Mouse (Mus musculus) spleen, postnatal 4 days (tissue): Measurements from ENCODE around the gene Dhrs7.
"Not testable (repeated sequence)": the region's sequence is repeated elsewhere in the genome, so short reads cannot be mapped to it uniquely, and the experiment has no call there.

Experiments used
- DNase-seq, 2 experiments: peaks; one replicate each; pipeline ENCODE4 v3.0.0; 2022; ENCODE audit warnings: low spot score in 2 of 2

Dhrs7 gene

GRCm38 (mm10) chr12:72664735-72665337 lies at the start of gene Dhrs7:
TSS of gene Dhrs7 (minus strand) at chr12:72664909.
- DNase-seq = peak; percentile 80 to 88

- no peak for DNase-seq
Measured at GRCm38 (mm10) chr12:72709981-72710380, 45.3 kb upstream of the Dhrs7 start.

GRCm38 (mm10) chr12:72704068-72704467 lies 39.4 kb upstream of the Dhrs7 start:
- no peak for DNase-seq

- DNase-seq = no peak
Measured at GRCm38 (mm10) chr12:72700013-72700412, 35.3 kb upstream of the Dhrs7 start.

- DNase-seq = no peak
Measured at GRCm38 (mm10) chr12:72694901-72695463, 30.3 kb upstream of the Dhrs7 start.

GRCm38 (mm10) chr12:72694438-72694837 lies 29.7 kb upstream of the Dhrs7 start:
- no peak for DNase-seq

- DNase-seq = no peak
Measured at GRCm38 (mm10) chr12:72693895-72694294, 29.2 kb upstream of the Dhrs7 start.

GRCm38 (mm10) chr12:72688281-72688680 lies 23.6 kb upstream of the Dhrs7 start:
- DNase-seq = not testable (repeated sequence)

- DNase-seq = not testable (repeated sequence)
Measured at GRCm38 (mm10) chr12:72687741-72688140, 23.0 kb upstream of the Dhrs7 start.

GRCm38 (mm10) chr12:72686566-72686965 lies 21.9 kb upstream of the Dhrs7 start:
- not testable (repeated sequence) for DNase-seq

GRCm38 (mm10) chr12:72683612-72684011 lies 18.9 kb upstream of the Dhrs7 start:
- DNase-seq = no peak

GRCm38 (mm10) chr12:72682511-72683282 lies 18.0 kb upstream of the Dhrs7 start:
- DNase-seq = no peak

- DNase-seq = no peak
Measured at GRCm38 (mm10) chr12:72681919-72682318, 17.2 kb upstream of the Dhrs7 start.

GRCm38 (mm10) chr12:72679635-72680034 lies 14.9 kb upstream of the Dhrs7 start:
- no peak for DNase-seq

GRCm38 (mm10) chr12:72674820-72675219 lies 10.1 kb upstream of the Dhrs7 start:
- DNase-seq = no peak

- DNase-seq = no peak
Measured at GRCm38 (mm10) chr12:72674079-72674797, 9.5 kb upstream of the Dhrs7 start.

- no peak for DNase-seq
Measured at GRCm38 (mm10) chr12:72671516-72672135, 6.9 kb upstream of the Dhrs7 start.

- no peak for DNase-seq
Measured at GRCm38 (mm10) chr12:72670921-72671320, 6.2 kb upstream of the Dhrs7 start.

GRCm38 (mm10) chr12:72667868-72668469 lies 3.3 kb upstream of the Dhrs7 start:
- no peak for DNase-seq

- DNase-seq = no peak
Measured at GRCm38 (mm10) chr12:72666015-72666414, 1.3 kb upstream of the Dhrs7 start.

GRCm38 (mm10) chr12:72664020-72664734 lies 532 bp downstream of the Dhrs7 start:
- DNase-seq = no peak
